Mouse (Mus musculus) liver, postnatal 0 days (tissue): ENCODE data around the gene Rtl8c.
"Not testable (repeated sequence)": the region's sequence is repeated elsewhere in the genome, so short reads cannot be mapped to it uniquely, and the experiment has no call there.

Experiments used
- CTCF ChIP-seq: sonication (generic); IDR thresholded peaks from 2 replicates; pipeline ENCODE4 v1.5.1; 2016; ENCODE audit warnings: antibody characterized with exemption, low read depth
- EP300 ChIP-seq: IDR thresholded peaks from 2 replicates; pipeline ENCODE4 v1.6.1; 2016; ENCODE audit warnings: antibody characterized with exemption, low read depth, mild to moderate bottlenecking

DNA sequence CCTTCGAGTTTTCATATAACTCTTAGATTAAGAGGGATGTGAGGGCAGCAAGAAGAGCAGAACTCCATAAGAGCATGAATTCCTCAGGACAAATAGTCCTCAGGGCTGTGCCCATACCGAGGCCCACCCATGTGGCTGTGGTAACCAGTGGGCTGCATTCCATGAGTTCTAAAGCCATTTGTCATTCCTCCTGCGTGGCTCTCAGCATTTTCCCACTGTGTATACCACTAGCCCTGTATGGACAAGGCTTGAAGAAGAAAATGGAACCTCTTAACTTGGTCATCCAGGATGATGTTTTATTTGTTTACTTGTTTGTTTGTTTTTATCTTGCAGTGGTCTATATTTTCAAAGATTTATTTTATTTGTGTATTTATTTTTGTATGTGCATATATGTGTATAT is 30.3 kb downstream of the Rtl8c start:
- not testable (repeated sequence) for TF ChIP-seq CTCF, EP300
